Mouse (Mus musculus): Measurements from ENCODE around the gene Zc2hc1c. TPM values are rescaled to one million over a fixed set of nuclear protein-coding genes. Genes with fewer than 3 reads are reported as not detected.

Gene Zc2hc1c
- polyA plus RNA-seq, 1 experiment from 2014 or later, result 0.67 TPM

- Histone ChIP-seq H3K9me3 (ENCODE audit: control insufficient read depth, low read length) (no peaks in the 10 kb centered on the region), H3K4me3 (ENCODE audit: low read depth, low read length) (no peak overlapping the region), H3K4me1 (ENCODE audit: control insufficient read depth, insufficient read depth, low read length) (no peaks in the 10 kb centered on the region), H3K27ac (replicated peaks; ENCODE audit: low read depth, low read length) (no peak overlapping the region), H3K27me3 (ENCODE audit: control insufficient read depth, insufficient read depth, low read length) (no peaks in the 10 kb centered on the region), H3K9ac (ENCODE audit: low read length) (no peak overlapping the region), H3K36me3 (ENCODE audit: control insufficient read depth, insufficient read depth, low read length) (peaks cover 2% of the 10 kb centered on the region; the same call in 1 of the 2 replicates), H3K4me2 (ENCODE audit: low read depth, severe bottlenecking) (no peak overlapping the region)
- ATAC-seq (ENCODE audit: insufficient number of reproducible peaks, low FRiP score, low TSS enrichment, low read depth), result no peak
- 85% methylated on average over 6 of the region's 6 CpGs for WGBS
- DNase-seq (ENCODE audit: low spot score), result no peak
These were observed 59.9 kb downstream of the Zc2hc1c start for GRCm38 (mm10) chr12:85348338-85348737.

Small RNAs within 50 kb of the gene (microRNA-seq; reads per million reads assigned to microRNA genes)
- not detected for gene Mir6938

Other genes starting within 250 kb of the Zc2hc1c start
- 2.6 and 3.3 TPM in 2 replicates for gene Prox2, start 177.8 kb upstream of the Zc2hc1c start, polyA plus RNA-seq (2014; fragmentation: Nextera tagmentation; extraction: Ambion mirVana)
- 108 and 109 TPM in 2 replicates for gene Dlst, start 177.8 kb upstream of the Zc2hc1c start, polyA plus RNA-seq (2014; fragmentation: Nextera tagmentation; extraction: Ambion mirVana)
- 0.51 and 0.61 TPM in 2 replicates for gene Rps6kl1, start 137.3 kb upstream of the Zc2hc1c start, polyA plus RNA-seq (2014; fragmentation: Nextera tagmentation; extraction: Ambion mirVana)
- gene Pgf, start 110.8 kb upstream of the Zc2hc1c start, polyA plus RNA-seq (2014; fragmentation: Nextera tagmentation; extraction: Ambion mirVana), result 13.4 and 13.5 TPM in 2 replicates
- 102 and 103 TPM in 2 replicates for gene Eif2b2, start 69.1 kb upstream of the Zc2hc1c start, polyA plus RNA-seq (2014; fragmentation: Nextera tagmentation; extraction: Ambion mirVana)
- gene Mlh3, start 18.0 kb upstream of the Zc2hc1c start, polyA plus RNA-seq (2014; fragmentation: Nextera tagmentation; extraction: Ambion mirVana), result 9.5 and 10.3 TPM in 2 replicates
- gene Acyp1, start 153 bp upstream of the Zc2hc1c start, polyA plus RNA-seq (2014; fragmentation: Nextera tagmentation; extraction: Ambion mirVana), result 55.1 and 62.3 TPM in 2 replicates
- gene Nek9, start 50.8 kb downstream of the Zc2hc1c start, polyA plus RNA-seq (2014; fragmentation: Nextera tagmentation; extraction: Ambion mirVana), result 18.7 and 19.0 TPM in 2 replicates
- gene Tmed10, start 86.3 kb downstream of the Zc2hc1c start, polyA plus RNA-seq (2014; fragmentation: Nextera tagmentation; extraction: Ambion mirVana), result 276 and 295 TPM in 2 replicates
- 0.89 and 1.2 TPM in 2 replicates for gene Fos, start 185.3 kb downstream of the Zc2hc1c start, polyA plus RNA-seq (2014; fragmentation: Nextera tagmentation; extraction: Ambion mirVana)